Mouse (Mus musculus) midbrain, embryonic 14.5 days (tissue): ENCODE measurements at regions not wholly inside any gene's neighbourhood (a gene's known extent, or its start where the extent isn't known, plus 50 kb on each side); places are given as distances from the start of the nearest gene placed in this dataset.

Source experiments
- ATAC-seq: fragments of 200-750 bp; cut with Nextera tagmentation; 2 replicates; pipeline ENCODE4 v1.8.0; 2017; ENCODE audit warnings: moderate number of reproducible peaks, moderate library complexity; ENCODE audit not compliant: low FRiP score, low TSS enrichment
- DNase-seq: peaks from one replicate; pipeline ENCODE4 v3.0.0-alpha.2; 2015
- H3K27ac ChIP-seq: fragments of 300-500 bp; sonication (generic); replicated peaks from 2 replicates; pipeline ENCODE4 v1.5.1; 2014; ENCODE audit warnings: mild to moderate bottlenecking, low read depth, low read length, moderate library complexity
- H3K27me3 ChIP-seq: fragments of 300-500 bp; sonication (generic); 2 replicates; pipeline ENCODE4 v1.6.1; 2014; ENCODE audit warnings: low read length, control low read depth, mixed read lengths; ENCODE audit not compliant: control insufficient read depth, insufficient read depth
- H3K36me3 ChIP-seq: fragments of 300-500 bp; sonication (generic); 2 replicates; pipeline ENCODE4 v1.6.1; 2014; ENCODE audit warnings: low read length, control low read depth; ENCODE audit not compliant: control insufficient read depth, insufficient read depth
- H3K4me1 ChIP-seq: fragments of 300-500 bp; sonication (generic); 2 replicates; pipeline ENCODE4 v1.6.1; 2014; ENCODE audit warnings: mild to moderate bottlenecking, antibody characterized with exemption, low read length, control low read depth; ENCODE audit not compliant: control insufficient read depth, insufficient read depth
- H3K4me2 ChIP-seq: fragments of 300-500 bp; sonication (generic); 2 replicates; pipeline ENCODE4 v1.6.1; 2014; ENCODE audit warnings: mild to moderate bottlenecking, low read length, moderate library complexity
- H3K4me3 ChIP-seq: fragments of 300-500 bp; sonication (generic); replicated peaks from 2 replicates; pipeline ENCODE4 v1.5.1; 2014; ENCODE audit warnings: low read depth, low read length
- H3K9ac ChIP-seq: fragments of 300-500 bp; sonication (generic); replicated peaks from 2 replicates; pipeline ENCODE4 v1.6.1; 2014; ENCODE audit warnings: mild to moderate bottlenecking, low read length, moderate library complexity
- H3K9me3 ChIP-seq: fragments of 300-500 bp; sonication (generic); 2 replicates; pipeline ENCODE4 v1.6.1; 2016; ENCODE audit warnings: low read length, control low read depth, mixed read lengths; ENCODE audit not compliant: control insufficient read depth
- WGBS: fragments of 180-500 bp; shearing (Covaris S2); extraction: QIAGEN DNeasy Blood & Tissue Kit; methylation state at CpG from one replicate; pipeline ENCODE4 v1.1.7; 2014; 5-methylcytosine and 5-hydroxymethylcytosine counted together

DNA sequence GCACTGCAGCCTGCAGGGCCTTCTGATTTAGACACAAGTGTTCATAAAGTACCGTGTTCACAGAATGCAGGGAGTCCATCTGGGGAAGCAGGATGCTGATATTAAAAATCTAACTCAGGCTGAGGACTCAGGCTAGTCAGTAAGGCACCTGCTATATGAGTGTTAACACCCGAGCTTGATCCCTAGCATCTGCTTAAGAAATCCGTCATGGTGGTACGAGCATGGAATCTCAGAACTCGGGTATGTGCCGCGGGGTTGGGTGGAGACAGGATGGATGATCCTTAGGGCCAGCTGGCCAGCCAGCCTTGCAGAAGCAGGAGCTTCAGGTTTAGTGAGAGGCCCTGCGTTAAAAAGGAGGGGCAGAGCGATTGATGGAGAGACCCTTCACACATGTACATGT is 160.1 kb downstream of the Slc4a3 start:
- no peak for ATAC-seq
- Histone ChIP-seq H3K4me1 (peaks cover 5% of the 10 kb centered on the region; the same call in 1 of the 2 replicates), H3K27me3 (no peaks in the 10 kb centered on the region), H3K9me3 (no peaks in the 10 kb centered on the region), H3K9ac (no peak overlapping the region), H3K27ac (no peak overlapping the region), H3K36me3 (no peaks in the 10 kb centered on the region), H3K4me3 (no peak overlapping the region), H3K4me2 (no peak overlapping the region)
- 54% methylated on average over 9 of the region's 9 CpGs for WGBS
- no peak for DNase-seq

DNA sequence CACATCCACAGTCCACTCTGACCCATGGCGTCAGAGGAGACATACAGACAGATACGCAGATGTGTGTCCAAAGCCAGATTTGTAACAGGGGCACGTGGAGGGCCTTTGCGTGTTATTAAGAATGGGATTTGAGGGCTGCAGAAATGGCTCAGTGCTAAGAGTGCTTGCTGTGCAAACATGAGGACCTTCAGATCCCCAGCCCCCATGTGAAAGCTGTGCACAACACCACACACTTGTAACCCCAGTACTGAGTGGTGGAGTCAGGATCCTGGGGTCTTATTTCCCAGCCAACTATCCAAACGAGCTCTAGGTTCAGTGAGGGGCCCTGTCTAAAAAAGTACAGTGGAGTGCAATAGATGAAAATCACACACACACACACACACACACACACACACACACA is 177.4 kb downstream of the Slc4a3 start:
- H3K27me3 ChIP-seq: no peaks in the 10 kb centered on the region
- H3K4me2 ChIP-seq: no peak overlapping the region
- ATAC-seq (no peak), DNase-seq (no peak)
- H3K4me3 ChIP-seq: no peak overlapping the region
- WGBS: 89% methylated on average over 5 of the region's 5 CpGs
- H3K9ac ChIP-seq: no peak overlapping the region
- H3K4me1 ChIP-seq: no peaks in the 10 kb centered on the region
- no peaks in the 10 kb centered on the region for H3K36me3 ChIP-seq
- no peak overlapping the region for H3K27ac ChIP-seq
- no peaks in the 10 kb centered on the region for H3K9me3 ChIP-seq

DNA sequence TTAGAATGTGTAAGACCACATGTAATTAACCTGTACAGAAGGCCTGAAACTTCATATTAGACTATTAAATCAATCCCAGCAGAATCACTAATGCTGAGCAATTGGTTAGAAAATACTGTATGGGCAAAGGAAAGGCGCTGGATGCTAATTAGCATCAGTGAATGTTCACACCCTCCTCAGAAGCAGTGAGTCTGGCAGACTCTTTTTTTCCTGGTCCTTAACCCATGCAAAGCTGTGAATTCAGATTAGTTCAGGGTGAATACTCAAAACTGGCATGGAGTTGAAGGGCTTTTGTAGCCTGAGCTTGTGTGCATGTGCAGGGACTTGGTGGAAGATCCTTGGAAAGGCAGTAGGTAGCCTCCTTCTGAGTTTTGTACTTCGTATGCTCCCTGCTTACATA is 179.3 kb downstream of the Slc4a3 start:
- peak; percentile 18 for DNase-seq
- Histone ChIP-seq H3K4me3 (no peak overlapping the region), H3K36me3 (no peaks in the 10 kb centered on the region), H3K9ac (no peak overlapping the region), H3K27me3 (no peaks in the 10 kb centered on the region), H3K4me2 (no peak overlapping the region), H3K27ac (no peak overlapping the region), H3K9me3 (no peaks in the 10 kb centered on the region), H3K4me1 (no peaks in the 10 kb centered on the region)
- ATAC-seq: no peak
- WGBS: 50% methylated on average over 2 of the region's 2 CpGs

DNA sequence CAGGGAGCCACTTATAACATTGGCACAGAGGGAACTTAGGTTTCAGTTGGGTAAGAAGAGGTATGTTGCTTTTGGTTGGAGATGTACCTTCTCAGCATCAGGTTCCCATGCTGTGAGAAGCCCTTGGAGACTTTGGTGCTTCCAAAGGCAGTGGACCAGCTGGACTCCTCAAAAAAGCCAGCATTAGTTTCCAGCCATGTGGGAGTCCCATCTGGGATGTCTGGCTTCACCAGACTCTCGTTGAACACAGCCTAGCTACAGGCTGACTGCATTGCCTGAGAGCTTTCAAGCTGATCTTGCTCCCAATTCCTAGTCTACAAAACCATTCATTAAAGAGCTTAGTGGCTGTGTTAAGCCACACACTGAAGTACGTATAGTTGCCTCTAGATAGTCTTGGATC is 182.8 kb downstream of the Slc4a3 start:
- DNase-seq: no peak
- no peak overlapping the region for H3K27ac ChIP-seq
- 56% methylated on average over 2 of the region's 2 CpGs for WGBS
- no peak overlapping the region for H3K4me3 ChIP-seq
- H3K36me3 ChIP-seq: no peaks in the 10 kb centered on the region
- no peak overlapping the region for H3K4me2 ChIP-seq
- no peaks in the 10 kb centered on the region for H3K9me3 ChIP-seq
- H3K27me3 ChIP-seq: no peaks in the 10 kb centered on the region
- no peak for ATAC-seq
- H3K4me1 ChIP-seq: no peaks in the 10 kb centered on the region
- H3K9ac ChIP-seq: no peak overlapping the region

DNA sequence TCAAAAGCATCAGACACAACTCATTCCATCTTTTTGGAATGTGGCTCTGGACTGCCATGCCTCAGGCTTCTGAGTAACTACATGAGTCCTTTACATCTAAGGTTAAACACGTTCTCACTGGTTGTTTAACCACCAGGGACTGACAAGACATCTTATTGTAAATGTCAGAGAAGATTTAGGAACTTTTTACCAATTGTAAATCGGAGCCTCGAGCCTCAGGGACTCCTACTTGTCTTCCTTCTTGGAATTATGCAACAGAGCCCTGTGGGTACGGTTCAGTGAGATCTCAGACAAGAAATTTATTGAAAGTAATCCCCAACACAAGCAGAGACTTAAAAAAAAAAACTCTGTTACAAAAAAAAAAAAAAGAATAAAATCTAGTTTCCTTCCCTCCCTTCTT is 187.7 kb downstream of the Slc4a3 start:
- peak; percentile 30 for DNase-seq
- Histone ChIP-seq H3K4me3 (no peak overlapping the region), H3K4me2 (no peak overlapping the region), H3K9ac (no peak overlapping the region), H3K27ac (no peak overlapping the region), H3K9me3 (no peaks in the 10 kb centered on the region), H3K27me3 (no peaks in the 10 kb centered on the region), H3K36me3 (no peaks in the 10 kb centered on the region), H3K4me1 (no peaks in the 10 kb centered on the region)
- ATAC-seq: no peak
- 38% methylated on average over 4 of the region's 4 CpGs for WGBS

DNA sequence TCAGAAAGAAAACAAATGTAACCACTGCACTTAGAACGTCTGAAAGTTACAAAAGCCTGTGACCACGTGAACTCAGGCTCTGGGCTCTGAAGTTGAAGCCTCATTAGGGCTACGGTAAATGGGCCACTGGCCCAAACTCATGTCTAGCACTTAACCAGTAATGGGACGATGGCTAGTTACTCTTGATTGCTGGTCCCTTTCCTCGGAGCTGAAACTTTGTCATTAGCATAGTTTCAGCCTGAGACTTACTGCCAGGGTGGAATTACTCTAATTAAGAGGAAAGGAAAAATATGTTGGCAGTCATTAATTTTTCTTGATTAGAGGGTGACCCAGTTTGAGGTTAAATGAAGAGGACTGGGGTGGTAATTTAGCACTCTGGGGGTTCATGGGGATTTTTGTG is 192.6 kb downstream of the Slc4a3 start:
- no peak for ATAC-seq
- Histone ChIP-seq H3K4me2 (no peak overlapping the region), H3K9me3 (no peaks in the 10 kb centered on the region), H3K27me3 (no peaks in the 10 kb centered on the region), H3K27ac (no peak overlapping the region), H3K36me3 (no peaks in the 10 kb centered on the region), H3K4me1 (no peaks in the 10 kb centered on the region), H3K9ac (no peak overlapping the region), H3K4me3 (no peak overlapping the region)
- WGBS: 80% methylated on average over 5 of the region's 5 CpGs
- no peak for DNase-seq

DNA sequence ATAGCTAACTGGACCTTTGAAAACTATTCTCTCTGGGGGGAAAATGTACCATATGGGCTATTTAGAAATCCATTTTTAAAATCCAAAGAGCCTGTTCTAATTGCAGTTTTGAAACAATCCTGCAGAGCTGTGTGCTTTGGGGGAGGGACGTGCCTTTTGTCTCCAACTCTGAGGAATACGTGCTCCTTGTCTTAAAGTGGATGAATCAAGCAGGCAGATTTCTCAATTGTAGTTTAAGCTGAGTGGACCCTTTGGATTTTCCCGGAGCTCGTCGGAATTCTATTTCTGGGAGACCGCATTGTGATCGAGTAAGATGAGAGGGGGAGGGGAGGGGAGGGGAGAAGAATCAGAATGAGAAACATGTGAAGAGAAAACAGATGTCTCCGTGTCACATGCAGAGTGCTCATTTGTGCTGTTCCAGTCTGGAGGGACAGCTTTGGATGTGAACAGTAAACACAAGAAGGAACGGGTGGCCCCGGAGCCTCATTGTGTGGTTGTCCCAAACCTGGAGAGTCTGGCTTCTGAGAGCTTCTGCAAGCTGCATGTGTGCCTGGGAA is 203.7 kb downstream of the Slc4a3 start:
- no peak overlapping the region for H3K4me2 ChIP-seq
- no peak overlapping the region for H3K4me3 ChIP-seq
- H3K36me3 ChIP-seq: no peaks in the 10 kb centered on the region
- H3K27ac ChIP-seq: no peak overlapping the region
- ATAC-seq (no peak), DNase-seq (peak; percentile 58)
- H3K9me3 ChIP-seq: no peaks in the 10 kb centered on the region
- H3K4me1 ChIP-seq: no peaks in the 10 kb centered on the region
- H3K27me3 ChIP-seq: no peaks in the 10 kb centered on the region
- 25% methylated on average over 10 of the region's 10 CpGs for WGBS
- H3K9ac ChIP-seq: no peak overlapping the region

DNA sequence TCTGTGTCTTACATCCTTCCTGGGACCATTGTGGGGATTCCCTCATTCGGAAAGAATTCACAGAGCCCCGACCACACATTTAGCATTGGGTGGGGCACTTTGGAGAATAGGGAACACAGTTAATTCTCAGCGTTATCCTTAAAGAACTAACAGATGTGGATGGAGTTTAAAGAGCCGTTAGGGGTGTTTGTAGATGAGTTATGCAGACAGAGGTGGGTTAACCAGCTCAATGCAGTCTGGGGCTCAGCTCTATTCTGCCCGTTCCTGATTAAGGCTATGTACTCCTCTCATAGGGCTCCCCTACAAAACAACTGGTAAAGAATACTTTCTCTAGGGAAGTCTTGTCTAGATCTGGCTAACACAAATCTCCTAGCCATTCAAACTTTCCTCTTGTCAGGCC is 226.1 kb downstream of the Slc4a3 start:
- no peaks in the 10 kb centered on the region for H3K36me3 ChIP-seq
- no peaks in the 10 kb centered on the region for H3K9me3 ChIP-seq
- H3K27ac ChIP-seq: no peak overlapping the region
- H3K9ac ChIP-seq: no peak overlapping the region
- no peak for DNase-seq
- no peak for ATAC-seq
- H3K4me2 ChIP-seq: no peak overlapping the region
- no peaks in the 10 kb centered on the region for H3K4me1 ChIP-seq
- H3K4me3 ChIP-seq: no peak overlapping the region
- H3K27me3 ChIP-seq: no peaks in the 10 kb centered on the region
- 46% methylated on average over 5 of the region's 5 CpGs for WGBS

DNA sequence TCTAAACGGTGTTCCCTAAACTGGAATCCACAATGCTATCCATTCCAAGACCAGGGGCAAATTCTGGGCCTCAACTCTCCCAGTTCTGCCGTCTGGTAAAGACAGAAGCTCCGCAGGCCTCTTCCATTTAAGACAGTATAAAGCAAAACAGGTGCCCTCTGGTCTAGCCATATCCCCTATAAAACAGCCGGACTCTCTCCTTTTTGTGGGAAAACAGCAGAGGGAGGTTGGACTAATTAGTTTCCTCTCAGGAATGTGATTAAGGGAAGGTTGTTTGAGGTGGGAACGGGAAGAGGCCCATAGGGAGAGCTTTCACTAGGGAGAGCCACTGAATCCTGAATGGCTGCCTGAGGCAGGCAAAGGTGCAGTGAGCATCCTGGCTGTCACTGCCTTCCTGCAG is 226.9 kb downstream of the Slc4a3 start:
- ATAC-seq (no peak), DNase-seq (no peak)
- Histone ChIP-seq H3K4me2 (no peak overlapping the region), H3K4me1 (no peaks in the 10 kb centered on the region), H3K36me3 (no peaks in the 10 kb centered on the region), H3K27ac (no peak overlapping the region), H3K4me3 (no peak overlapping the region), H3K9ac (no peak overlapping the region), H3K27me3 (no peaks in the 10 kb centered on the region), H3K9me3 (no peaks in the 10 kb centered on the region)
- WGBS: 59% methylated on average over 5 of the region's 5 CpGs
